Mouse (Mus musculus) heart, embryonic 13.5 days (tissue): Measurements from ENCODE around the gene Stx18. TPM values are rescaled to one million over a fixed set of nuclear protein-coding genes. Genes with fewer than 3 reads are reported as not detected.

Experiments used
- ATAC-seq: fragments of 200-750 bp; cut with Nextera tagmentation; 2 replicates; pipeline ENCODE4 v1.8.0; 2017; ENCODE audit warnings: moderate TSS enrichment; ENCODE audit not compliant: insufficient number of reproducible peaks, low FRiP score, low TSS enrichment; ENCODE audit errors: extremely low read depth
- H3K27ac ChIP-seq: fragments of 300-500 bp; sonication (generic); replicated peaks from 2 replicates; pipeline ENCODE4 v1.5.1; 2015; ENCODE audit warnings: moderate library complexity, mild to moderate bottlenecking, inconsistent platforms
- H3K27me3 ChIP-seq: fragments of 300-500 bp; sonication (generic); replicated peaks from 2 replicates; pipeline ENCODE4 v1.6.1; 2015; ENCODE audit warnings: mild to moderate bottlenecking, inconsistent platforms
- H3K36me3 ChIP-seq: fragments of 300-500 bp; sonication (generic); 2 replicates; pipeline ENCODE4 v1.6.1; 2015; ENCODE audit warnings: mild to moderate bottlenecking, inconsistent platforms
- H3K4me1 ChIP-seq: fragments of 300-500 bp; sonication (generic); 2 replicates; pipeline ENCODE4 v1.6.1; 2015; ENCODE audit warnings: inconsistent platforms
- H3K4me2 ChIP-seq: fragments of 300-500 bp; sonication (generic); 2 replicates; pipeline ENCODE4 v1.6.1; 2015; ENCODE audit warnings: inconsistent platforms, mild to moderate bottlenecking, moderate library complexity
- H3K4me3 ChIP-seq: fragments of 300-500 bp; sonication (generic); 2 replicates; pipeline ENCODE4 v1.5.1; 2015; ENCODE audit warnings: moderate library complexity, mild to moderate bottlenecking, inconsistent platforms
- H3K9ac ChIP-seq: fragments of 300-500 bp; sonication (generic); 2 replicates; pipeline ENCODE4 v1.6.1; 2015; ENCODE audit warnings: inconsistent platforms, mild to moderate bottlenecking, moderate library complexity
- H3K9me3 ChIP-seq: fragments of 300-500 bp; sonication (generic); 2 replicates; pipeline ENCODE4 v1.6.1; 2016; ENCODE audit warnings: inconsistent platforms
- WGBS: fragments of 180-500 bp; shearing (Covaris S2); methylation state at CpG from one replicate; pipeline ENCODE4 v1.1.7; 2015; ENCODE audit warnings: mixed read lengths; 5-methylcytosine and 5-hydroxymethylcytosine counted together
- polyA plus RNA-seq: library from polyadenylated mRNA; unstranded; fragments of >200 nt; fragmentation: Nextera tagmentation; extraction: Ambion mirVana; gene quantifications from 2 replicates; pipeline ENCODE4 v1.2.1, GENCODE M21; 2015

Stx18 gene
- polyA plus RNA-seq, 1 experiment from 2014 or later = 26.3 TPM

DNA sequence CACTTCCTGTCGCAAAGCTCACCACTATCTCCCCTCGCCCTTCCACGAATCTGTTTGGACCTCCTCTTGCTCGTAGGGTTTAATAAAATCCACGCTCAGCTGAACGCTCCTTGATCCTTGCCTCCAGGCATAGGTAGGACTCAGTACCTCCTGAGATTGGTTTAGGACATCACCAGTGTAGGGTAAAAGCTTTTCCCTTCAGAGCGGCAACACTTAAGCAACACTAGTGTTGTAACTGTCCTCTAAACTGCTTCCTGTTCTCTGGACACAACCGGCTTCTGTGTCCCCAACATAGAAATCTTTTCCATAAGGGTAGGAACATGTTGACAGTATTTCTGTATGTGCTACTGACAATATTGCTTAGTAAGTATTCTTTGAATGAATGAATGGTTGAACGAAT is 1.3 kb downstream of the Stx18 start:
- Histone ChIP-seq H3K27me3 (no peaks in the 10 kb centered on the region), H3K9me3 (no peaks in the 10 kb centered on the region), H3K4me1 (peaks cover 16% of the 10 kb centered on the region), H3K4me3 (peak overlapping the region; percentile 94), H3K4me2 (peak overlapping the region; percentile 78), H3K27ac (peak overlapping the region; percentile 68; the same call in 1 of the 2 replicates), H3K9ac (peak overlapping the region; percentile 91), H3K36me3 (peaks cover 16% of the 10 kb centered on the region)
- 22% methylated on average over 9 of the region's 9 CpGs for WGBS
- no peak for ATAC-seq

DNA sequence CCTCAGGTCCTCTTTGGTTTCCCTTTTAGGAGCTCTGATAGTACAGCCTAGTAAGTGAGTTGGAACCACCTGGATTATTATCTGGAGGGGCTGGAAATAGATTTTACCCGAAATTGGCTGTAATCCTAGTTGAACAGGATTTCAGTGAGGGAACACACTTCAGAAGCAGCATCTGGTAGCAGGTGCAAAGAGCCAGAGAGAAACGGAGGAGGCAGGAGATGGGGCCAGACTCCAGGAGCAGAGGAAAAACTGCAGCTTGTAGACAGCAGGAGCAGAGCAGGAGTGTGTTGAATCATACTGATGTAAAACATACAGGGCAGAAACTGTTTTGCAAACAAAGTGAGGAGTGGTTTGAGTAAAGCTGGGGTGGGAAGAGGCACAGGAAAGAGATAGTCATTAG is 6.4 kb downstream of the Stx18 start:
- Histone ChIP-seq H3K27ac (no peak overlapping the region), H3K4me2 (no peak overlapping the region), H3K36me3 (peaks cover 16% of the 10 kb centered on the region), H3K27me3 (no peaks in the 10 kb centered on the region), H3K4me1 (peaks cover 7% of the 10 kb centered on the region; the same call in 1 of the 2 replicates), H3K9me3 (no peaks in the 10 kb centered on the region), H3K9ac (no peak overlapping the region), H3K4me3 (no peak overlapping the region)
- 48% methylated on average over 2 of the region's 2 CpGs for WGBS
- ATAC-seq = no peak

DNA sequence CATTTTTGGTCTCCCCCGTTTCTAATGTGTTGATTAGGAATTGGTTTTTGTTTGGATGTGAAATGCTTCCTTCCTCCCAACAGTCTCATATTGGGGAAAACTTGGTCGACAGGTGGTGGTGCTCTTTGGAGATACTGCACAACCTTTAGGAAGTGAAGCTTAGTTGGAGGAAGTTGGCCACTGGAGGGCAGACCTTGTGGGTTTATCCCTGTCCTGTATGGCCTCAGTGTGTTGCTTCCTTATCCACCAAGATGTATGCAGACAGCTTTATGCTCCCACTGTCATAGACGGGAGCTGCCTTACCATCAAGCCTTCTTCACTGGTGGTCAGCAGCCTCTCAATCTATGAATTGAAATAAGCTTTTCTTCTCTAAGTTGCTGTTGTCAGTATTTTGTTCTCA is 9.6 kb downstream of the Stx18 start:
- no peaks in the 10 kb centered on the region for H3K4me1 ChIP-seq
- H3K9me3 ChIP-seq = no peaks in the 10 kb centered on the region
- ATAC-seq = no peak
- no peaks in the 10 kb centered on the region for H3K27me3 ChIP-seq
- H3K27ac ChIP-seq = no peak overlapping the region
- WGBS = 49% methylated on average over 3 of the region's 3 CpGs
- H3K36me3 ChIP-seq = peaks cover 5% of the 10 kb centered on the region
- H3K4me3 ChIP-seq = no peak overlapping the region
- H3K9ac ChIP-seq = no peak overlapping the region
- H3K4me2 ChIP-seq = no peak overlapping the region

DNA sequence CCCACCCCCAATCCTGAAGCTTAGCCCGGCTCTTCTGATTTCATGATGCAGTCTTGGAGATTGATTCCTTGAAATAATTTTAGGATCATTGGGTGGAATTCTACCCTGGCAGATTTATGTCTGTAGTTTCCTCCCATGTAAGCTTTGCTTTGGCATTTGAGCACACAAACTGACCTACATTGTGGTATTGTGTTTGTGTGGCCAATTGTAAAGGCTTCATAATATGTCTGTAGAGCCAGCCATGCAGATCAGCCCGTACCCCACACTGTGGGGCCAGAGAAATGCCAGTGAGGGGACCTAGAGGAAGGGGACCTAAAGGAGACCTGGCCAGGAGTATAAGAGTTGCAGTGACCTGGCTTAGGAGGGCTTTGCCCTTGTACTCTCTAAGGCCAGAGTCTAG is 22.5 kb downstream of the Stx18 start:
- Histone ChIP-seq H3K27me3 (no peaks in the 10 kb centered on the region), H3K4me3 (no peak overlapping the region), H3K27ac (no peak overlapping the region), H3K36me3 (no peaks in the 10 kb centered on the region), H3K9me3 (no peaks in the 10 kb centered on the region), H3K9ac (no peak overlapping the region), H3K4me1 (peaks cover 4% of the 10 kb centered on the region), H3K4me2 (no peak overlapping the region)
- 70% methylated on average over 2 of the region's 2 CpGs for WGBS
- ATAC-seq = no peak

DNA sequence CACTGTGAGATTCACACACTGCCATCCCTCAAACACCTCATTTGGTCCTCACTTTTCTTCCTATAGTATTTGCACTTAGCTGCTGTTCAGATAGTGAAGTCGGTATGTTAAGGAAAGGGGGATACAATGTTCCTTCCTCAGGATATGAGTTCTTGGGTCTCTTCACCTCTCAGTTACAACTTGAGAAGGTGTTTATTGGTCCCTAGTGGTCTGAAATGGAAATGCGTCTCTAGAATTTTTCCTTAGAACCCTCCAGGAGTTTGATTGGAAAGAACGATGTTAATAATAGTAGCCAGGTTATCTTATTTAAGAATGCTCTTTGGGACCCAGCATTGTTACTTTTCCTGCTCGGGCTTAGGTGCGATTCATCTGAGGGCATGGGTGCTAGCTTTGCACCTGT is 24.2 kb downstream of the Stx18 start:
- H3K9ac ChIP-seq = no peak overlapping the region
- H3K4me1 ChIP-seq = peaks cover 10% of the 10 kb centered on the region
- no peak for ATAC-seq
- no peaks in the 10 kb centered on the region for H3K36me3 ChIP-seq
- 11% methylated on average over 5 of the region's 5 CpGs for WGBS
- no peak overlapping the region for H3K4me3 ChIP-seq
- H3K27ac ChIP-seq = no peak overlapping the region
- no peaks in the 10 kb centered on the region for H3K27me3 ChIP-seq
- H3K9me3 ChIP-seq = no peaks in the 10 kb centered on the region
- no peak overlapping the region for H3K4me2 ChIP-seq

DNA sequence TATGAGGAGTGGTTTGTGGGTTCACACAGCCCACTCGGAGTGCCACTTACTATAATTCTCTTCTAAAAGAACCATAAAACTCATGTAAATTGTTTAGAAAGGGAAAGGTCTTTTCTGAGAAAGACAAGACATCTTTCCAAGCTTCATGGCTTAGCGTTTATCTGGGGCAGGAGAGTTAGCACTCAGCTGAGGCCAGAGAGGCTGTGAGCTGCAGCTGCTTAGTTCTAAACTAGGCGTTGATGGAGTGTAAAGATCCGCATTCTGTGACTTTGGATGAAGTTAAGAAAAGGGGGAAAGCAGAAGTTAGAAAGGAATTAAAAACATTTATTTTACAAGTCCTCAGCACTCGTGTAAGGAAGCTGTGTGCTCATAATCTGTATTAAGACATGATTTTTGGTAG is 24.8 kb downstream of the Stx18 start:
- Histone ChIP-seq H3K36me3 (no peaks in the 10 kb centered on the region), H3K9ac (no peak overlapping the region), H3K27ac (no peak overlapping the region), H3K4me2 (no peak overlapping the region), H3K4me3 (no peak overlapping the region), H3K27me3 (no peaks in the 10 kb centered on the region), H3K4me1 (peaks cover 12% of the 10 kb centered on the region), H3K9me3 (no peaks in the 10 kb centered on the region)
- no peak for ATAC-seq
- WGBS = 61% methylated on average over 5 of the region's 5 CpGs

DNA sequence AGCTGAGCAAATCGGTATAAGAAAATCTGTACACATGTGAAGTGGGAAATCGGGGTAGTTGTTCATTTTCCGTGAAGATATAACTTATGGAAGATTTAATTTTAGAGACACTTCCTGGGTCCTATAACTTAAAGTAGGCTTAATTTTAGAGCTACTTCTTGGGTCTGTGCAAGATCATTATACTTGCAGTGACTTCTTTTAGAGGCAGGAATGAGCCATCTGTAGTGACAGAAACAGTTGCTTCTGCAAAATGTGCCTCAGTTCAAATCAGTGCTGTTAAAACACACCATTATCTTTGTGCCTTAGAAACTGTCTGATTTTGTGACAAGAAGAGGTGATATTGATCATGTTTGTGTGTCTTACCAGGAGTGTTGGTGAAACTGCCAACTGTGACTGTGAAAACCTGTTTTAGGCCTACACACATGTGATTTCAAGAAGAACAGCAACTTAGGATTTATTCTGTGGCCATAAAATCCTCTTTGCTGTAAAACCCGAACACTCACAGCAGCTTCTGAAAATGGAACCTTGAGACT is 25.6 kb downstream of the Stx18 start:
- H3K4me1 ChIP-seq = peaks cover 12% of the 10 kb centered on the region
- WGBS = 82% methylated on average over 4 of the region's 4 CpGs
- ATAC-seq = no peak
- no peaks in the 10 kb centered on the region for H3K36me3 ChIP-seq
- no peak overlapping the region for H3K9ac ChIP-seq
- no peaks in the 10 kb centered on the region for H3K9me3 ChIP-seq
- no peaks in the 10 kb centered on the region for H3K27me3 ChIP-seq
- no peak overlapping the region for H3K27ac ChIP-seq
- H3K4me2 ChIP-seq = no peak overlapping the region
- H3K4me3 ChIP-seq = no peak overlapping the region

DNA sequence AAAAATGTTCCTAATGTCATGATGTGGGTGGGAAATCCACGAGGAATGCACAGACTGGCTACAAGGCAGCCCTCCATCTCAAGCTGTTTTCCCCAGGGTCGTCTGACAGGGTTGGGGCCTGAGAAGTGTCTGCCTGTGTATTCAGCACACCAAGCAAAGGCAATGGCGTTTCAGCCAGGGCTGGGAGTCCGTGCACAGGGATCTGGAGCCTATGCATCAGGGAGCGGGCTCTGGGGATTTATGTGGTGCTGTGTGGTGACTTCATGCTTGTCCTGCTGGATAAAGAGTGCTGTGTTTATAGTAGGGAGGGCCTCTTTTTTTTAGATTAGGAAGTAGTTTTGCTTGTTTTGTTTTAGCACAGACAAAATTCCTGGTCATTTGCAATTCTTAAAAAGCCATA is 26.2 kb downstream of the Stx18 start:
- WGBS = 42% methylated on average over 5 of the region's 5 CpGs
- H3K9me3 ChIP-seq = no peaks in the 10 kb centered on the region
- H3K27me3 ChIP-seq = no peaks in the 10 kb centered on the region
- peaks cover 12% of the 10 kb centered on the region for H3K4me1 ChIP-seq
- H3K27ac ChIP-seq = no peak overlapping the region
- H3K4me3 ChIP-seq = no peak overlapping the region
- H3K9ac ChIP-seq = no peak overlapping the region
- ATAC-seq = no peak
- no peaks in the 10 kb centered on the region for H3K36me3 ChIP-seq
- H3K4me2 ChIP-seq = no peak overlapping the region

DNA sequence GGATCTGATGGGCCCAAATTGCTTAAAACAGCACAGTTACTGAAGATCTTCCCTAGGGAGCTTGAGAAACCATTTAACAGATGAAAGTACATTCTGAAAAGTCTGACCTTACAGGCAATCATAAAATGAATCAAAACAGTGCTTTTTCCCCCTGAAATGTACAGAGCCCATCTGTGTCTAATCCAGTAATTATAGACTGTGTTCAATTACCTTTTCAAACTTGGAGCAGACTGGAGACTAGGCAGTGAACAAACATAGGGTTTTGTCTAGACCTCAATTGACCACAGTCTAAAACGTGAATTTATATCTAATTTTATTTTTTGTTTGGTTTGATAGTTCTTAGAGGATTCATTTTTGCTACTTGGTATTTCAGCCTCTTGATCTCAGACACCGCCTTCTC is 26.9 kb downstream of the Stx18 start:
- 75% methylated on average over 2 of the region's 2 CpGs for WGBS
- no peaks in the 10 kb centered on the region for H3K9me3 ChIP-seq

DNA sequence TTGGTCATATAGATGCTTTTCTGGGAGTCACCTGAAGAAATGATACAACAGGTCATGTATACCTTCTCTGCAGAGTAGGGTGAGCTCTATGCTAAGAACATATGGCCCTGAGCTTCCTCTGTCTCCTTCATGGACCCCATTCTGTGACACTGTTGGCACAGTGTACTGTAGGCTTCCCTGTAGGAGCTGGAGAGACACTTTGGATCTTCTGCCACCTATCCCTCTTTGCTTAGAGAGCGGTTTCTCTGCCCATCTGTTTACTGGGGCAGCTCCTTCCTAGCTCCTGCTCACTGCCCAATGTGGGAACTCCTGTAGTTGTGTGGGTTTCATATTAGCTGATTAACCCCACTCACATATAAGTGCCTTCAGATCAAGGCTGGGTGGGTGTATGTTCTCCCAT is 28.1 kb downstream of the Stx18 start:
- peaks cover 12% of the 10 kb centered on the region for H3K4me1 ChIP-seq
- 96% methylated on average over 1 of the region's 1 CpGs for WGBS
- H3K36me3 ChIP-seq = no peaks in the 10 kb centered on the region
- no peaks in the 10 kb centered on the region for H3K9me3 ChIP-seq
- no peak overlapping the region for H3K4me3 ChIP-seq
- no peak overlapping the region for H3K4me2 ChIP-seq
- ATAC-seq = no peak
- H3K27ac ChIP-seq = no peak overlapping the region
- no peak overlapping the region for H3K9ac ChIP-seq
- no peaks in the 10 kb centered on the region for H3K27me3 ChIP-seq

More for the DNA sequence above, 26.9 kb downstream of the Stx18 start:
- H3K9ac ChIP-seq = no peak overlapping the region
- no peak for ATAC-seq
- no peaks in the 10 kb centered on the region for H3K27me3 ChIP-seq
- H3K4me2 ChIP-seq = no peak overlapping the region
- peaks cover 12% of the 10 kb centered on the region for H3K4me1 ChIP-seq
- H3K4me3 ChIP-seq = no peak overlapping the region
- H3K36me3 ChIP-seq = no peaks in the 10 kb centered on the region
- no peak overlapping the region for H3K27ac ChIP-seq

DNA sequence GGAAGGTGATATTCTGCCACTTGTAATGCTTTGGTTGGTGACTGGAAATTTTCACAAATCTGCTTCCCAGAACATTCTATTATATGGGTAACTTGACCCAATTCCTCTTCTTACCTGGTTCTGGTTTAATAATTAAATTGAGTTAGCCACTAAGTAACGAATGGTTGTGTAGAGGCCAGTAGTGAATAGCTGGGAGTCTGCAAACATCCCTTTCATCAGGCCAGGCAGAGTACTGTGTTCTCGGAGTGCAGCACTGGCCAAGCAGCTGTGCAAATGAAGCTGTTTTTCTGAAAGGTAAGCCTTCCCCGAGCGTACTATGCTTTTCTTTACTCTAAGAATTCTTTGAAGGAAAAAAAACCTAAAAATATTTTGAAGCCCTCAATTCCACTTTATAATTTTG is 37.8 kb downstream of the Stx18 start:
- 82% methylated on average over 4 of the region's 4 CpGs for WGBS

DNA sequence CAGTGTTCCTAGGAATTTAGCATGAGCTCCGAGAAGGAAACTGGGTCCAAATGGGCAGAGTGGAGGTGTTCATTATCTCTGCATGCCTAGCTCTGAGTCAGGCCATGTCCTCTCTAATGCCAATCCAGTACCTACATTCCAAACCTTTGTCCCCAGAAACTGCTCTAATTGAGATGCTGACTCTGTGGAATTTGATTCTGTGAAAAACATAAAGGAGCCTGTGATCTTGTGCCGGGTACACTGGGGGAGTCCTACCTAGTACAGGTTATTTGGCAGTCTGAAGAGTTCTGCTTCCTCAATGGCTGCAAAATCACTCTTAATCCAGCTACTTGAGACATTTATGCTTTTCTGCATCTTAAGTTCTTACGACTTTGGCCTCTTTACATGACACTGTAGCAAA is 40.0 kb downstream of the Stx18 start:
- no peaks in the 10 kb centered on the region for H3K36me3 ChIP-seq
- H3K4me1 ChIP-seq = peaks cover 5% of the 10 kb centered on the region; the same call in 1 of the 2 replicates
- H3K27me3 ChIP-seq = no peaks in the 10 kb centered on the region
- no peak overlapping the region for H3K9ac ChIP-seq
- H3K4me3 ChIP-seq = no peak overlapping the region
- no peak for ATAC-seq
- no peaks in the 10 kb centered on the region for H3K9me3 ChIP-seq
- WGBS = 78% methylated on average over 3 of the region's 3 CpGs
- H3K27ac ChIP-seq = no peak overlapping the region
- no peak overlapping the region for H3K4me2 ChIP-seq

More for the DNA sequence above, 37.8 kb downstream of the Stx18 start:
- Histone ChIP-seq H3K27me3 (no peaks in the 10 kb centered on the region), H3K4me1 (no peaks in the 10 kb centered on the region; the same call in 1 of the 2 replicates), H3K27ac (no peak overlapping the region), H3K9ac (no peak overlapping the region), H3K36me3 (no peaks in the 10 kb centered on the region), H3K9me3 (no peaks in the 10 kb centered on the region), H3K4me2 (no peak overlapping the region), H3K4me3 (no peak overlapping the region)
- no peak for ATAC-seq
